Mouse (Mus musculus) brown adipose tissue, adult 24 weeks (tissue): ENCODE data around the gene Igfbp3. TPM values are rescaled to one million over a fixed set of nuclear protein-coding genes. Genes with fewer than 3 reads are reported as not detected.

Experiments used
- H3K27ac ChIP-seq: fragments of 200-500 bp; replicated peaks from 2 replicates; pipeline ENCODE4 v1.5.1; 2012; ENCODE audit warnings: low read depth, mild to moderate bottlenecking, low read length
- H3K4me1 ChIP-seq: fragments of 200-500 bp; 2 replicates; pipeline ENCODE4 v1.6.1; 2012; ENCODE audit warnings: low read length, mixed read lengths; ENCODE audit not compliant: control insufficient read depth, insufficient read depth, insufficient read length
- H3K4me3 ChIP-seq: fragments of 200-500 bp; 2 replicates; pipeline ENCODE4 v1.5.1; 2012; ENCODE audit warnings: low read depth, mild to moderate bottlenecking, low read length, moderate library complexity; ENCODE audit not compliant: insufficient read depth
- polyA plus RNA-seq: library from polyadenylated mRNA; stranded (reverse); fragments of >200 nt; gene quantifications from 2 replicates; pipeline ENCODE4 v1.2.4, GENCODE M21; 2012; ENCODE audit not compliant: missing spikeins, insufficient read depth, insufficient read length

Gene Igfbp3
- polyA plus RNA-seq, 1 experiment, result 5.9 TPM

GRCm38 (mm10) chr11:7198006-7198405 lies 15.7 kb downstream of the Igfbp3 start:
- no peak overlapping the region for H3K4me3 ChIP-seq
- no peaks in the 10 kb centered on the region for H3K4me1 ChIP-seq
- no peak overlapping the region for H3K27ac ChIP-seq

GRCm38 (mm10) chr11:7197491-7197941 lies 16.2 kb downstream of the Igfbp3 start, which contains the start of gene Igfbp1:
Gene Igfbp1 (plus strand): TSS chr11:7197782.
- no peak within 1 kb of the TSS for H3K27ac ChIP-seq
- H3K4me3 ChIP-seq, result no peak within 1 kb of the TSS
- H3K4me1 ChIP-seq, result no peaks in the 10 kb centered on the region

- Histone ChIP-seq H3K4me1 (no peaks in the 10 kb centered on the region), H3K27ac (no peak overlapping the region), H3K4me3 (no peak overlapping the region)
Measured at GRCm38 (mm10) chr11:7195312-7195685, 18.4 kb downstream of the Igfbp3 start.

- Histone ChIP-seq H3K4me3 (no peak overlapping the region), H3K4me1 (no peaks in the 10 kb centered on the region), H3K27ac (no peak overlapping the region)
Measured at GRCm38 (mm10) chr11:7194432-7195311, 19.1 kb downstream of the Igfbp3 start.

GRCm38 (mm10) chr11:7193134-7193533 lies 20.6 kb downstream of the Igfbp3 start:
- no peaks in the 10 kb centered on the region for H3K4me1 ChIP-seq
- no peak overlapping the region for H3K27ac ChIP-seq
- H3K4me3 ChIP-seq, result no peak overlapping the region

- Histone ChIP-seq H3K27ac (no peak overlapping the region), H3K4me1 (no peaks in the 10 kb centered on the region), H3K4me3 (no peak overlapping the region)
Measured at GRCm38 (mm10) chr11:7192710-7193109, 21.0 kb downstream of the Igfbp3 start.

GRCm38 (mm10) chr11:7188469-7188868 lies 25.3 kb downstream of the Igfbp3 start, which contains the start of gene Gm11985:
Gene Gm11985 (minus strand): TSS chr11:7188569.
- H3K4me3 ChIP-seq, result no peak within 1 kb of the TSS
- H3K27ac ChIP-seq, result no peak within 1 kb of the TSS
- H3K4me1 ChIP-seq, result no peaks in the 10 kb centered on the region

GRCm38 (mm10) chr11:7187472-7187871 lies 26.3 kb downstream of the Igfbp3 start:
- H3K4me3 ChIP-seq, result no peak overlapping the region
- H3K4me1 ChIP-seq, result no peaks in the 10 kb centered on the region
- no peak overlapping the region for H3K27ac ChIP-seq

- Histone ChIP-seq H3K27ac (no peak overlapping the region), H3K4me3 (no peak overlapping the region), H3K4me1 (no peaks in the 10 kb centered on the region)
Measured at GRCm38 (mm10) chr11:7184420-7184819, 29.3 kb downstream of the Igfbp3 start.

- H3K4me1 ChIP-seq, result no peaks in the 10 kb centered on the region
- H3K27ac ChIP-seq, result no peak overlapping the region
- no peak overlapping the region for H3K4me3 ChIP-seq
Measured at GRCm38 (mm10) chr11:7182409-7183042, 31.2 kb downstream of the Igfbp3 start.

- no peak overlapping the region for H3K27ac ChIP-seq
- H3K4me3 ChIP-seq, result no peak overlapping the region
- H3K4me1 ChIP-seq, result no peaks in the 10 kb centered on the region
Measured at GRCm38 (mm10) chr11:7179276-7179675, 34.4 kb downstream of the Igfbp3 start.

GRCm38 (mm10) chr11:7178724-7179123 lies 35.0 kb downstream of the Igfbp3 start:
- Histone ChIP-seq H3K4me1 (no peaks in the 10 kb centered on the region), H3K4me3 (no peak overlapping the region), H3K27ac (no peak overlapping the region)

GRCm38 (mm10) chr11:7173664-7174063 lies 40.1 kb downstream of the Igfbp3 start:
- Histone ChIP-seq H3K4me1 (no peaks in the 10 kb centered on the region), H3K27ac (no peak overlapping the region), H3K4me3 (no peak overlapping the region)

- no peak overlapping the region for H3K4me3 ChIP-seq
- no peak overlapping the region for H3K27ac ChIP-seq
- H3K4me1 ChIP-seq, result no peaks in the 10 kb centered on the region
Measured at GRCm38 (mm10) chr11:7169645-7170044, 44.1 kb downstream of the Igfbp3 start.

- no peaks in the 10 kb centered on the region for H3K4me1 ChIP-seq
- no peak overlapping the region for H3K27ac ChIP-seq
- no peak overlapping the region for H3K4me3 ChIP-seq
Measured at GRCm38 (mm10) chr11:7164416-7164815, 49.3 kb downstream of the Igfbp3 start.
